Mouse (Mus musculus) MEL (cell line): ENCODE results near the gene Batf2. TPM values are rescaled to one million over a fixed set of nuclear protein-coding genes. Genes with fewer than 3 reads are reported as not detected.

Source experiments
- DNase-seq: peaks from one replicate; pipeline ENCODE4 v3.0.0; 2011; ENCODE audit warnings: low read depth, low spot score
- H3K27ac ChIP-seq: 2 replicates; pipeline ENCODE4 v1.5.1; 2012; ENCODE audit warnings: low read depth, mild to moderate bottlenecking, control low read depth, low read length, moderate library complexity; ENCODE audit not compliant: control insufficient read depth
- H3K27me3 ChIP-seq, 2 experiments: fragments of 150-350 bp in 1 of 2; sonication (generic) in 1 of 2; 2 replicates each; pipeline ENCODE4 v1.6.1; 2012; ENCODE audit warnings: low read length in 2 of 2, mild to moderate bottlenecking in 2 of 2, improper control_type of control experiment in 1 of 2, moderate library complexity in 1 of 2; ENCODE audit not compliant: insufficient read depth in 2 of 2, control insufficient read depth in 1 of 2
- H3K36me3 ChIP-seq, 2 experiments: 2 replicates each; pipeline ENCODE4 v1.6.1; 2012 to 2014; ENCODE audit warnings: low read length in 2 of 2, improper control_type of control experiment in 1 of 2, inconsistent platforms in 1 of 2, mild to moderate bottlenecking in 1 of 2; ENCODE audit not compliant: insufficient read depth in 2 of 2, control insufficient read depth in 1 of 2
- H3K4me1 ChIP-seq, 2 experiments: fragments of 150-350 bp in 1 of 2; sonication (generic) in 1 of 2; 2 replicates each; pipeline ENCODE4 v1.6.1; 2012; ENCODE audit warnings: low read length in 2 of 2, improper control_type of control experiment in 1 of 2, mild to moderate bottlenecking in 1 of 2; ENCODE audit not compliant: insufficient read depth in 2 of 2, control insufficient read depth in 1 of 2
- H3K4me3 ChIP-seq, 2 experiments: fragments of 150-350 bp in 1 of 2; sonication (generic) in 1 of 2; 2 replicates each; pipeline ENCODE4 v1.5.1; 2012; ENCODE audit warnings: low read depth in 2 of 2, low read length in 2 of 2, mild to moderate bottlenecking in 2 of 2, moderate library complexity in 2 of 2, control low read depth in 1 of 2, improper control_type of control experiment in 1 of 2; ENCODE audit not compliant: control insufficient read depth in 1 of 2, insufficient read depth in 1 of 2
- H3K79me2 ChIP-seq: 2 replicates; pipeline ENCODE4 v1.6.1; 2012; ENCODE audit warnings: mild to moderate bottlenecking, low read length, moderate library complexity; ENCODE audit not compliant: control insufficient read depth, poor library complexity, insufficient read depth
- H3K9ac ChIP-seq: 2 replicates; pipeline ENCODE4 v1.6.1; 2012; ENCODE audit warnings: low read depth, mild to moderate bottlenecking, control low read depth, low read length, moderate library complexity; ENCODE audit not compliant: control insufficient read depth, poor library complexity, severe bottlenecking
- H3K9me3 ChIP-seq: fragments of 150-350 bp; sonication (generic); replicated peaks from 2 replicates; pipeline ENCODE4 v1.6.1; 2012; ENCODE audit warnings: mild to moderate bottlenecking, low read length, improper control_type of control experiment, moderate library complexity; ENCODE audit not compliant: insufficient read depth
- BHLHE40 ChIP-seq: IDR thresholded peaks from 2 replicates; pipeline ENCODE4 v1.6.1; 2012; ENCODE audit warnings: low read depth, mild to moderate bottlenecking, inconsistent platforms, low read length, improper control_type of control experiment, borderline replicate concordance
- CHD1 ChIP-seq: IDR thresholded peaks from 2 replicates; pipeline ENCODE4 v1.6.1; 2012; ENCODE audit warnings: low read depth, mild to moderate bottlenecking, inconsistent platforms, low read length, improper control_type of control experiment
- E2F4 ChIP-seq: IDR thresholded peaks from 2 replicates; pipeline ENCODE4 v1.6.1; 2011; ENCODE audit warnings: low read depth, low read length, improper control_type of control experiment, borderline replicate concordance
- ELF1 ChIP-seq: IDR thresholded peaks from 2 replicates; pipeline ENCODE4 v1.6.1; 2014; ENCODE audit warnings: low read depth, mild to moderate bottlenecking, inconsistent platforms, low read length, improper control_type of control experiment, moderate library complexity
- EP300 ChIP-seq, 2 experiments: IDR thresholded peaks; 2 replicates each; pipeline ENCODE4 v1.6.1; 2011; ENCODE audit warnings: improper control_type of control experiment in 2 of 2, low read length in 2 of 2, low read depth in 1 of 2, mild to moderate bottlenecking in 1 of 2
- ETS1 ChIP-seq: IDR thresholded peaks from 2 replicates; pipeline ENCODE4 v1.6.1; 2012; ENCODE audit warnings: low read depth, mild to moderate bottlenecking, inconsistent platforms, low read length, improper control_type of control experiment, moderate library complexity
- GABPA ChIP-seq: IDR thresholded peaks from 2 replicates; pipeline ENCODE4 v1.6.1; 2012; ENCODE audit warnings: low read depth, mild to moderate bottlenecking, inconsistent platforms, low read length, improper control_type of control experiment, moderate library complexity
- GATA1 ChIP-seq: IDR thresholded peaks from 2 replicates; pipeline ENCODE4 v1.6.1; 2011; ENCODE audit warnings: low read depth, low read length, improper control_type of control experiment
- HCFC1 ChIP-seq: IDR thresholded peaks from 2 replicates; pipeline ENCODE4 v1.6.1; 2012; ENCODE audit warnings: low read depth, mild to moderate bottlenecking, inconsistent platforms, low read length, improper control_type of control experiment, moderate library complexity
- JUND ChIP-seq: IDR thresholded peaks from 2 replicates; pipeline ENCODE4 v1.6.1; 2011; ENCODE audit warnings: low read depth, mild to moderate bottlenecking, improper control_type of control experiment, low read length
- KAT2A ChIP-seq: conservative IDR thresholded peaks from 2 replicates; pipeline ENCODE4 v1.6.1; 2012; ENCODE audit warnings: low read depth, low read length, improper control_type of control experiment, inconsistent platforms
- MAX ChIP-seq: IDR thresholded peaks from 2 replicates; pipeline ENCODE4 v1.6.1; 2011; ENCODE audit warnings: low read length, improper control_type of control experiment
- MAZ ChIP-seq: IDR thresholded peaks from 2 replicates; pipeline ENCODE4 v1.6.1; 2012; ENCODE audit warnings: low read depth, mild to moderate bottlenecking, inconsistent platforms, low read length, improper control_type of control experiment
- MEF2A ChIP-seq: IDR thresholded peaks from 2 replicates; pipeline ENCODE4 v1.6.1; 2014; ENCODE audit warnings: low read depth, mild to moderate bottlenecking, inconsistent platforms, low read length, improper control_type of control experiment; ENCODE audit not compliant: poor library complexity, insufficient replicate concordance, severe bottlenecking; ENCODE audit errors: extremely low read depth
- MXI1 ChIP-seq: IDR thresholded peaks from 2 replicates; pipeline ENCODE4 v1.6.1; 2011; ENCODE audit warnings: mild to moderate bottlenecking, low read depth, low read length, improper control_type of control experiment
- MYB ChIP-seq: IDR thresholded peaks from 2 replicates; pipeline ENCODE4 v1.6.1; 2011; ENCODE audit warnings: mild to moderate bottlenecking, low read depth, low read length, improper control_type of control experiment
- MYC ChIP-seq: IDR thresholded peaks from 2 replicates; pipeline ENCODE4 v1.6.1; 2011; ENCODE audit warnings: low read depth, mild to moderate bottlenecking, low read length, improper control_type of control experiment, moderate library complexity
- NELFE ChIP-seq: IDR thresholded peaks from 2 replicates; pipeline ENCODE4 v1.6.1; 2011; ENCODE audit warnings: low read depth, low read length, improper control_type of control experiment
- NRF1 ChIP-seq: IDR thresholded peaks from 2 replicates; pipeline ENCODE4 v1.6.1; 2014; ENCODE audit warnings: low read depth, mild to moderate bottlenecking, inconsistent platforms, low read length, improper control_type of control experiment, moderate library complexity; ENCODE audit not compliant: poor library complexity, insufficient read depth, severe bottlenecking
- POLR2A ChIP-seq, 2 experiments: IDR thresholded peaks; 2 replicates each; pipeline ENCODE4 v1.6.1; 2011 to 2012; ENCODE audit warnings: low read length in 2 of 2, mild to moderate bottlenecking in 2 of 2, control low read depth in 1 of 2, improper control_type of control experiment in 1 of 2, low read depth in 1 of 2, moderate library complexity in 1 of 2; ENCODE audit not compliant: control insufficient read depth in 1 of 2, insufficient read depth in 1 of 2, poor library complexity in 1 of 2
- POLR2AphosphoS2 ChIP-seq: IDR thresholded peaks from 2 replicates; pipeline ENCODE4 v1.6.1; 2011; ENCODE audit warnings: low read length, improper control_type of control experiment
- POLR2AphosphoS5 ChIP-seq: IDR thresholded peaks from 2 replicates; pipeline ENCODE4 v1.6.1; 2012; ENCODE audit warnings: low read depth, borderline replicate concordance, mild to moderate bottlenecking, inconsistent platforms, low read length, moderate library complexity, mixed read lengths
- RAD21 ChIP-seq: IDR thresholded peaks from 2 replicates; pipeline ENCODE4 v1.6.1; 2011; ENCODE audit warnings: mild to moderate bottlenecking, low read depth, low read length, improper control_type of control experiment
- RCOR1 ChIP-seq: IDR thresholded peaks from 2 replicates; pipeline ENCODE4 v1.6.1; 2012; ENCODE audit warnings: low read depth, mild to moderate bottlenecking, inconsistent platforms, low read length, improper control_type of control experiment
- SIN3A ChIP-seq: IDR thresholded peaks from 2 replicates; pipeline ENCODE4 v1.6.1; 2012; ENCODE audit warnings: low read length, improper control_type of control experiment, inconsistent platforms
- SMC3 ChIP-seq: IDR thresholded peaks from 2 replicates; pipeline ENCODE4 v1.6.1; 2011; ENCODE audit warnings: low read depth, low read length, improper control_type of control experiment
- TAL1 ChIP-seq: IDR thresholded peaks from 2 replicates; pipeline ENCODE4 v1.6.1; 2012; ENCODE audit warnings: mild to moderate bottlenecking, inconsistent platforms, low read length, moderate library complexity, mixed read lengths
- TBP ChIP-seq: IDR thresholded peaks from 2 replicates; pipeline ENCODE4 v1.8.0; 2011; ENCODE audit warnings: low read depth, low read length, improper control_type of control experiment
- TCF12 ChIP-seq: IDR thresholded peaks from 2 replicates; pipeline ENCODE4 v1.6.1; 2014; ENCODE audit warnings: low read depth, mild to moderate bottlenecking, inconsistent platforms, low read length, improper control_type of control experiment, moderate library complexity
- UBTF ChIP-seq: IDR thresholded peaks from 2 replicates; pipeline ENCODE4 v1.6.1; 2012; ENCODE audit warnings: low read depth, mild to moderate bottlenecking, inconsistent platforms, low read length, improper control_type of control experiment, moderate library complexity, borderline replicate concordance; ENCODE audit not compliant: insufficient read depth
- USF1 ChIP-seq: IDR thresholded peaks from 2 replicates; pipeline ENCODE4 v1.6.1; 2014; ENCODE audit warnings: low read depth, mild to moderate bottlenecking, inconsistent platforms, low read length, improper control_type of control experiment, moderate library complexity
- USF2 ChIP-seq, 2 experiments: IDR thresholded peaks; 2 replicates each; pipeline ENCODE4 v1.6.1; 2011 to 2012; ENCODE audit warnings: improper control_type of control experiment in 2 of 2, low read length in 2 of 2, borderline replicate concordance in 1 of 2, inconsistent platforms in 1 of 2, low read depth in 1 of 2, mild to moderate bottlenecking in 1 of 2; ENCODE audit not compliant: insufficient read depth in 1 of 2
- ZC3H11A ChIP-seq: IDR thresholded peaks from 2 replicates; pipeline ENCODE4 v1.6.1; 2012; ENCODE audit warnings: low read depth, mild to moderate bottlenecking, inconsistent platforms, low read length, improper control_type of control experiment
- ZKSCAN1 ChIP-seq: IDR thresholded peaks from 2 replicates; pipeline ENCODE4 v1.6.1; 2012; ENCODE audit warnings: low read depth, mild to moderate bottlenecking, inconsistent platforms, low read length, improper control_type of control experiment, moderate library complexity
- ZMIZ1 ChIP-seq: IDR thresholded peaks from 2 replicates; pipeline ENCODE4 v1.6.1; 2012; ENCODE audit warnings: low read depth, mild to moderate bottlenecking, inconsistent platforms, low read length, improper control_type of control experiment, moderate library complexity
- ZNF384 ChIP-seq: IDR thresholded peaks from 2 replicates; pipeline ENCODE4 v1.6.1; 2012; ENCODE audit warnings: low read depth, mild to moderate bottlenecking, inconsistent platforms, low read length, improper control_type of control experiment
- polyA plus RNA-seq, 2 experiments: library from polyadenylated mRNA; stranded (reverse) in 1 of 2; unstranded in 1 of 2; fragments of >175 nt in 1 of 2; fragments of >200 nt in 1 of 2; gene quantifications; 2 replicates each; pipeline versions ENCODE4 v1.2.1 to v1.2.4; 2012; ENCODE audit warnings: low replicate concordance in 2 of 2, low read depth in 1 of 2; ENCODE audit not compliant: insufficient read length in 2 of 2, insufficient read depth in 1 of 2, missing spikeins in 1 of 2
- total RNA-seq: library from RNA; depleted of rRNA; stranded (reverse); fragments of 300-350 nt; gene quantifications from 2 replicates; pipeline ENCODE4 v1.2.3, GENCODE M21; 2012

Gene Batf2
- total and polyA plus RNA-seq, 3 experiments, result 0.19 to 0.60 TPM; not detected in 1

GRCm38 (mm10) chr19:6127760-6128341 is 12.9 kb upstream of the Batf2 start, which contains the start of gene Snx15:
TSS of gene Snx15 (minus strand) at chr19:6128304.
- H3K9ac ChIP-seq, result peak within 1 kb of the TSS; percentile 87
- H3K4me1 ChIP-seq, result peaks cover 9 to 34% of the 10 kb centered on the region in 2 experiments; a peak in 3 of 4 replicates
- DNase-seq, result peak; percentile 99
- H3K79me2 ChIP-seq, result peaks cover 1% of the 10 kb centered on the region; the same call in 1 of the 2 replicates
- peak within 1 kb of the TSS; percentile 57 to 82 for H3K4me3 ChIP-seq
- H3K27ac ChIP-seq, result peak within 1 kb of the TSS; percentile 93
- no peaks in the 10 kb centered on the region for H3K27me3 ChIP-seq
- H3K9me3 ChIP-seq, result no peaks in the 10 kb centered on the region
- H3K36me3 ChIP-seq, result peaks cover 0 to 22% of the 10 kb centered on the region in 2 experiments; a peak in 2 of 4 replicates
- TF ChIP-seq ZC3H11A, result peak; percentile 60
- TF ChIP-seq GABPA, result no peak
- TF ChIP-seq TCF12, result 0 out of 2 replicates have a peak, but pooled peaks have one; percentile 13
- TF ChIP-seq ELF1, result no peak; the same call in 1 of the 2 replicates
- no peak for TF ChIP-seq ZKSCAN1
- peak; percentile 67 for TF ChIP-seq TBP
- TF ChIP-seq RAD21, result no peak
- TF ChIP-seq EP300 (IDR thresholded peaks at IDR 0.05; ENCODE audit: low read depth in 1 of 2, low read length in 2 of 2), result no peak
- no peak for TF ChIP-seq POLR2AphosphoS2
- TF ChIP-seq ETS1, result no peak
- TF ChIP-seq KAT2A, result no peak
- TF ChIP-seq POLR2A (IDR thresholded peaks at IDR 0.05; ENCODE audit: control insufficient read depth in 1 of 2, insufficient read depth in 1 of 2, low read depth in 1 of 2, low read length in 2 of 2, poor library complexity in 1 of 2), result peak; percentile 18 to 69; a peak in 3 of 4 replicates
- TF ChIP-seq USF1, result no peak
- TF ChIP-seq TAL1, result no peak
- no peak for TF ChIP-seq USF2 (IDR thresholded peaks at IDR 0.05; ENCODE audit: borderline replicate concordance in 1 of 2, insufficient read depth in 1 of 2, low read depth in 1 of 2, low read length in 2 of 2)
- peak; percentile 66 for TF ChIP-seq MXI1
- no peak for TF ChIP-seq POLR2AphosphoS5
- TF ChIP-seq CHD1, result no peak
- TF ChIP-seq E2F4, result no peak; the same call in 1 of the 2 replicates
- no peak for TF ChIP-seq MAZ
- no peak for TF ChIP-seq MEF2A
- no peak for TF ChIP-seq NRF1
- 0 out of 2 replicates have a peak, but pooled peaks have one; percentile 16 for TF ChIP-seq MYC
- no peak for TF ChIP-seq JUND
- no peak for TF ChIP-seq ZMIZ1
- no peak for TF ChIP-seq ZNF384
- 0 out of 2 replicates have a peak, but pooled peaks have one; percentile 59 for TF ChIP-seq UBTF
- no peak for TF ChIP-seq RCOR1
- TF ChIP-seq MYB, result no peak
- peak; percentile 73; the same call in 1 of the 2 replicates for TF ChIP-seq MAX
- no peak for TF ChIP-seq GATA1
- peak; percentile 99 for TF ChIP-seq SIN3A
- no peak for TF ChIP-seq SMC3
- peak; percentile 83 for TF ChIP-seq HCFC1
- peak; percentile 5; the same call in 1 of the 2 replicates for TF ChIP-seq BHLHE40
- peak; percentile 40 for TF ChIP-seq NELFE
